Mouse (Mus musculus) neural tube, embryonic 13.5 days (tissue): Measurements from ENCODE around the gene Mrpl42. TPM values are rescaled to one million over a fixed set of nuclear protein-coding genes. Genes with fewer than 3 reads are reported as not detected.

Experiments
- ATAC-seq: fragments of 200-750 bp; cut with Nextera tagmentation; 2 replicates; pipeline ENCODE4 v1.8.0; 2017; ENCODE audit warnings: low read depth, mild to moderate bottlenecking, moderate TSS enrichment, moderate library complexity
- H3K27ac ChIP-seq: fragments of 300-500 bp; sonication (generic); replicated peaks from 2 replicates; pipeline ENCODE4 v1.5.1; 2015; ENCODE audit warnings: moderate library complexity, mild to moderate bottlenecking, inconsistent platforms
- H3K27me3 ChIP-seq: fragments of 300-500 bp; sonication (generic); 2 replicates; pipeline ENCODE4 v1.6.1; 2015; ENCODE audit warnings: mild to moderate bottlenecking, inconsistent platforms
- H3K36me3 ChIP-seq: fragments of 300-500 bp; sonication (generic); 2 replicates; pipeline ENCODE4 v1.6.1; 2015; ENCODE audit warnings: mild to moderate bottlenecking, inconsistent platforms
- H3K4me1 ChIP-seq: fragments of 300-500 bp; sonication (generic); replicated peaks from 2 replicates; pipeline ENCODE4 v1.6.1; 2015; ENCODE audit warnings: inconsistent platforms
- H3K4me2 ChIP-seq: fragments of 300-500 bp; sonication (generic); 2 replicates; pipeline ENCODE4 v1.6.1; 2015; ENCODE audit warnings: inconsistent platforms, mild to moderate bottlenecking, moderate library complexity
- H3K4me3 ChIP-seq: fragments of 300-500 bp; sonication (generic); 2 replicates; pipeline ENCODE4 v1.5.1; 2015; ENCODE audit warnings: mild to moderate bottlenecking, inconsistent platforms
- H3K9ac ChIP-seq: fragments of 300-500 bp; sonication (generic); 2 replicates; pipeline ENCODE4 v1.6.1; 2015; ENCODE audit warnings: moderate library complexity, mild to moderate bottlenecking, inconsistent platforms
- H3K9me3 ChIP-seq: fragments of 300-500 bp; sonication (generic); 2 replicates; pipeline ENCODE4 v1.6.1; 2016; ENCODE audit warnings: inconsistent platforms
- WGBS: fragments of 180-500 bp; shearing (Covaris S2); methylation state at CpG from one replicate; pipeline ENCODE4 v1.1.7; 2015; 5-methylcytosine and 5-hydroxymethylcytosine counted together
- polyA plus RNA-seq: library from polyadenylated mRNA; unstranded; fragments of >200 nt; fragmentation: Nextera tagmentation; extraction: Ambion mirVana; gene quantifications from 2 replicates; pipeline ENCODE4 v1.2.1, GENCODE M21; 2015

The Mrpl42 gene
- polyA plus RNA-seq, 1 experiment from 2014 or later: 291 TPM

GRCm38 (mm10) chr10:95512635-95513034, 10.9 kb upstream of the Mrpl42 start:
- Histone ChIP-seq H3K27ac (no peak overlapping the region), H3K4me3 (no peak overlapping the region), H3K9ac (no peak overlapping the region), H3K4me1 (peaks cover 23% of the 10 kb centered on the region), H3K4me2 (no peak overlapping the region), H3K9me3 (no peaks in the 10 kb centered on the region), H3K27me3 (no peaks in the 10 kb centered on the region), H3K36me3 (no peaks in the 10 kb centered on the region)
- no peak for ATAC-seq
- 85% methylated on average over 8 of the region's 8 CpGs for WGBS

- Histone ChIP-seq H3K4me3 (no peak overlapping the region), H3K27me3 (no peaks in the 10 kb centered on the region), H3K9me3 (no peaks in the 10 kb centered on the region), H3K36me3 (no peaks in the 10 kb centered on the region), H3K4me2 (no peak overlapping the region), H3K27ac (no peak overlapping the region), H3K4me1 (peaks cover 7% of the 10 kb centered on the region), H3K9ac (no peak overlapping the region)
- 85% methylated on average over 3 of the region's 3 CpGs for WGBS
- no peak for ATAC-seq
These were observed 7.5 kb upstream of the Mrpl42 start for GRCm38 (mm10) chr10:95509263-95509662.

GRCm38 (mm10) chr10:95508793-95509192, 7.1 kb upstream of the Mrpl42 start:
- 77% methylated on average over 6 of the region's 6 CpGs for WGBS
- no peak for ATAC-seq
- H3K4me3 ChIP-seq: no peak overlapping the region

DNA sequence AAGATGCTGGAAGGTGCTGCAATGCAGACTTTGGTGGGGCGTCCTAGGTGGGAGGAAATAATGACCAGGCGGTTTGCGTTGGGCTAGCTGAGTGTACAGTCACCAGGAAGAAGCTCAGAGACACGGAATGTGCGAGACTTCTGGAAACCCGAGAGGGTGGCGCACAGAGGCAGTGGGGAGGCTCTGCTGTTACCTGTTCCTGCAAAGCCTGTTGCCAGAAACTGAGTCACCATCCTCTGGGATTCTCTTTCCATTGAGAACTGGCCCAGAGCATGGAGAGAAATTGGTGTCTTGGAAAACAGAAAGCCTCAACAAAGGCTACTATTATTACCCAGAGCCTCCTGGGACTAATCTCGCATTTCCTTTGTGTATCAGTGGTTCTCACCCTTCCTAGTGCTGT, 6.4 kb upstream of the Mrpl42 start:
- no peak overlapping the region for H3K4me3 ChIP-seq
- H3K4me2 ChIP-seq: no peak overlapping the region
- no peaks in the 10 kb centered on the region for H3K36me3 ChIP-seq
- no peaks in the 10 kb centered on the region for H3K4me1 ChIP-seq
- 86% methylated on average over 8 of the region's 8 CpGs for WGBS
- no peak overlapping the region for H3K27ac ChIP-seq
- H3K9ac ChIP-seq: no peak overlapping the region
- no peak for ATAC-seq
- no peaks in the 10 kb centered on the region for H3K27me3 ChIP-seq
- no peaks in the 10 kb centered on the region for H3K9me3 ChIP-seq

More at GRCm38 (mm10) chr10:95508793-95509192, 7.1 kb upstream of the Mrpl42 start:
- Histone ChIP-seq H3K9me3 (no peaks in the 10 kb centered on the region), H3K4me2 (no peak overlapping the region), H3K27ac (no peak overlapping the region), H3K4me1 (peaks cover 2% of the 10 kb centered on the region), H3K27me3 (no peaks in the 10 kb centered on the region), H3K9ac (no peak overlapping the region), H3K36me3 (no peaks in the 10 kb centered on the region)

DNA sequence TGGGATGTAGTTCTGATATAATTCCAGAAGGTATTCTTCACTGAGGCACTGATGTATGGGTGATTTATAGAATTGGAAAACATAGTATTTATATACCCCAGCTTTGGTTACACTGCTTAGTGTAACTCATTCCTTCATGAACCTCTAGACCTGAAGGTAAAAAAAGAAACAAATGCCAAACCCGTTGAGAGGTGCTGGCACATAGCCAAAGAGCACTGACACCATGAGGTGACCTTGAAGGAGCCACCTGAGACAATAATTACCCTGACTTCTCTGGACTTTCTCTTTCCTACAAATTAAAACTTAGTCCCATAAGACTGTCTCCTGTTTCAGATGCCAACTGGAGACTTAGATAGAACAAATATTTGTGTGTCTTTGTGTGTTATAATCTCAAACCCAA, 2.6 kb upstream of the Mrpl42 start:
- Histone ChIP-seq H3K27me3 (no peaks in the 10 kb centered on the region), H3K27ac (no peak overlapping the region), H3K36me3 (no peaks in the 10 kb centered on the region), H3K4me1 (peaks cover 13% of the 10 kb centered on the region), H3K4me2 (no peak overlapping the region), H3K9me3 (no peaks in the 10 kb centered on the region), H3K4me3 (no peak overlapping the region), H3K9ac (no peak overlapping the region)
- WGBS: 41% methylated on average over 1 of the region's 1 CpGs
- ATAC-seq: no peak

GRCm38 (mm10) chr10:95503443-95504235, 1.9 kb upstream of the Mrpl42 start:
- no peak overlapping the region for H3K27ac ChIP-seq
- ATAC-seq: no peak
- H3K9me3 ChIP-seq: no peaks in the 10 kb centered on the region
- peaks cover 13% of the 10 kb centered on the region for H3K4me1 ChIP-seq
- no peaks in the 10 kb centered on the region for H3K36me3 ChIP-seq
- 89% methylated on average over 14 of the region's 14 CpGs for WGBS
- H3K4me2 ChIP-seq: no peak overlapping the region
- no peaks in the 10 kb centered on the region for H3K27me3 ChIP-seq
- H3K4me3 ChIP-seq: no peak overlapping the region
- H3K9ac ChIP-seq: no peak overlapping the region

- ATAC-seq: peak; percentile 68; the same call in 1 of the 2 replicates
- peak overlapping the region; percentile 90 for H3K27ac ChIP-seq
These were observed 707 bp downstream of the Mrpl42 start for GRCm38 (mm10) chr10:95501033-95501432.

DNA sequence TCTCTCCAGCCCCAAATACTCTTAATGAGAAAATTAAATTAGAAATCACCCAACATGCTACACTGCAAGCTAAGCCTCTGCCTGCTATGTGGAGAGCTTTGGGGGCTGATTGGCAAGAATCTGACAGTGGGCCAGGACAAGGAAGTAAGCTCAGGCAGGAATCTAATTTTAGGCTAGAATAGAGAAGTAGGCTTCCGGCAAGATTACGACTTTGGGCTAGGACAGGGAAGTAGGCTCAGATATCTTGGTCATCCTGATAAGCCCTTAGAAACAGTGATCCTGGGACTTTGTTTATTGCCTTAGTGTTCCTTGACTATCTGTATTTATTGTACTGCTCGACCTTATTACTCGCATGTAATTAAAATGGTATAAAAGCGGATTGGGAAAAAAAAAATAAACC, 7.5 kb downstream of the Mrpl42 start:
- no peak for ATAC-seq
- Histone ChIP-seq H3K4me3 (no peak overlapping the region), H3K9ac (no peak overlapping the region), H3K4me1 (no peaks in the 10 kb centered on the region), H3K4me2 (no peak overlapping the region), H3K27ac (no peak overlapping the region), H3K9me3 (no peaks in the 10 kb centered on the region), H3K27me3 (no peaks in the 10 kb centered on the region), H3K36me3 (peaks cover 77% of the 10 kb centered on the region)
- 96% methylated on average over 5 of the region's 5 CpGs for WGBS

More at GRCm38 (mm10) chr10:95501033-95501432, 707 bp downstream of the Mrpl42 start:
- under 1% methylated on average over 7 of the region's 7 CpGs for WGBS
- no peaks in the 10 kb centered on the region for H3K9me3 ChIP-seq
- H3K9ac ChIP-seq: peak overlapping the region; percentile 82
- H3K4me1 ChIP-seq: peaks cover 13% of the 10 kb centered on the region
- peak overlapping the region; percentile 81 for H3K4me3 ChIP-seq
- H3K4me2 ChIP-seq: peak overlapping the region; percentile 62
- no peaks in the 10 kb centered on the region for H3K27me3 ChIP-seq
- peaks cover 15% of the 10 kb centered on the region for H3K36me3 ChIP-seq

DNA sequence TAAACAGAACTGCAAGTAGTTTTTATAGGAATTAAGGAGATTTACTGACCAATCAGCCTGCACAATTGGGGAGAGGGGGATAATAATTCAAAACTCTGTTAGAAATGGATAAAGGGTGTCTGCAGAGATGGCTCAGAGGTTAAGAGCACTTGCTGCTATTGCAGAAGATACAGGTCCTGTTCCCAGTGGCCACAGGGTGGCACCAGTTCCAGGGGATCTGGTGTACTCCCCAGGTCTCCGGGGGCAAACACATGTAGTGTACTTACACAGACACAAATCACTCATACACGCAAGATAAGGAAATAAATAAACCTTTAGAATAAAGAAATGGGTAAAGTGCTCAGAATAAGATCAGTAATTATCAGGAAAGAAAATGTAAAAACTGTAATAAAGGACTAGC, 12.1 kb downstream of the Mrpl42 start:
- WGBS: 87% methylated on average over 2 of the region's 2 CpGs
- Histone ChIP-seq H3K9me3 (no peaks in the 10 kb centered on the region), H3K4me2 (no peak overlapping the region), H3K4me3 (no peak overlapping the region), H3K27me3 (no peaks in the 10 kb centered on the region), H3K4me1 (no peaks in the 10 kb centered on the region), H3K36me3 (peaks cover 92% of the 10 kb centered on the region), H3K27ac (no peak overlapping the region), H3K9ac (no peak overlapping the region)
- no peak for ATAC-seq

- no peak for ATAC-seq
- H3K9me3 ChIP-seq: no peaks in the 10 kb centered on the region
- no peak overlapping the region for H3K9ac ChIP-seq
- H3K4me3 ChIP-seq: no peak overlapping the region
- H3K36me3 ChIP-seq: peaks cover 21% of the 10 kb centered on the region
- WGBS: 85% methylated on average over 11 of the region's 11 CpGs
- no peaks in the 10 kb centered on the region; the same call in 1 of the 2 replicates for H3K27me3 ChIP-seq
- H3K27ac ChIP-seq: no peak overlapping the region
- H3K4me2 ChIP-seq: no peak overlapping the region
- H3K4me1 ChIP-seq: no peaks in the 10 kb centered on the region
These were observed 24.2 kb downstream of the Mrpl42 start for GRCm38 (mm10) chr10:95477516-95477915.

DNA sequence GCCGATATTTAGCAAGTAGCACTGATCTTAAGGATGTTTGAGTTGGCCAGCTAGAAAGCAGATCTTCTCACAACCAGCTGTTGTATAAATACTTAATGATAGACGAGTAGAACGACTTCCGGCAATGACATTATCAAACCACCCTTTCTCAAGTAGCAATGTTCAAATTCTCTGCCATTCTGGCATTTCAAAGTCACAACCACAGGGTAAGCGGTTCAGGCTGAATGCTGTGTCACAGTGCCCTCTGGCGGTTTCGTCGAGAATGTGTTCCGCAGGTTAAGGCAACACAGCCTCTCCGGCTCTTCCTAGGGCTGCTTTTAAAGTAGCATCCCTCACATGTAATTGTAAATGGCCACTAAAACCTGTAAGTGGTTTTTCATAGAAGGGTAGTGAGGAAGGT, 25.8 kb downstream of the Mrpl42 start:
- 0 out of 2 replicates have a peak, but pooled peaks cover 12% of the 10 kb centered on the region for H3K36me3 ChIP-seq
- H3K4me1 ChIP-seq: no peaks in the 10 kb centered on the region
- H3K4me3 ChIP-seq: no peak overlapping the region
- no peaks in the 10 kb centered on the region for H3K9me3 ChIP-seq
- ATAC-seq: peak; percentile 88
- no peak overlapping the region for H3K4me2 ChIP-seq
- 12% methylated on average over 10 of the region's 10 CpGs for WGBS
- H3K27ac ChIP-seq: no peak overlapping the region
- no peak overlapping the region for H3K9ac ChIP-seq
- H3K27me3 ChIP-seq: no peaks in the 10 kb centered on the region; the same call in 1 of the 2 replicates

DNA sequence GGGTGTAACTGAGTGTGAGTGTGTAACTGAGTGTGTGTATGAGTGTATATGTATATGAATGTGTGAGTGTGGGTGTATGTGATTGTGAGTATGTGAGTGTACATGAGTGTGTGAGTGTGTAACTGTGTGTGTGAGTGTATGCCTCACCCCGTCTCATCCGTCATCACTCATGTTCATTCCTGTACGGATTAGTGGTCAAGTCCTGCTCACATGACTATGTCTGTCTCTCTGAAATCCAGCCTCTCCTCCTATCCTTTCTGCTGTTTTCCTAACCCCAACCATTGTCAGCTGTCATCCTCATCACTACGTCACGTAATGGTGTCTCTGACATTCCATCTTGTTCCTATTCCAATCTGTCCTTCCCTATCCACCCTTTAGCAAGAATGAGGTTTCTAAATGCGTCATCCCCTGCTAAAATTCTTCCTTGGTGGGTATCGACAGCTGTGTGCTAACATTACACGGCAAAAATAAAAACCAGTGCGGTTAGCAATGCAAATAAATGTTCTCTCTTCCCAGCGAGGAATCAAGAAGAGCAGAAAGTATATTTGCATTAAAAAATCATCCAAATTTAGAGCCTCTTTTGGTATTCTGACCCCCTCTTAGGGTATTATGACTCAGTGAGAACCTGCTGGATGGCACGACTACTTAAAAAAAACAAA, 29.7 kb downstream of the Mrpl42 start:
- H3K27ac ChIP-seq: no peak overlapping the region
- no peaks in the 10 kb centered on the region for H3K4me1 ChIP-seq
- WGBS: 89% methylated on average over 11 of the region's 11 CpGs
- H3K4me3 ChIP-seq: no peak overlapping the region
- no peaks in the 10 kb centered on the region for H3K9me3 ChIP-seq
- no peaks in the 10 kb centered on the region for H3K36me3 ChIP-seq
- H3K27me3 ChIP-seq: no peaks in the 10 kb centered on the region
- no peak overlapping the region for H3K4me2 ChIP-seq
- no peak for ATAC-seq
- H3K9ac ChIP-seq: no peak overlapping the region
